Mouse (Mus musculus): ENCODE results near the gene Ppp1ca. TPM values are rescaled to one million over a fixed set of nuclear protein-coding genes. Genes with fewer than 3 reads are reported as not detected.
A peak's percentile ranks its signal among the peaks of the same experiment; 100 is the strongest.

The Ppp1ca gene
- total and polyA plus RNA-seq, 2 experiments from 2014 or later = 510 to 592 TPM

GRCm38 (mm10) chr19:4184976-4185975 is 6.6 kb upstream of the Ppp1ca start:
- no peaks in the 10 kb centered on the region for H3K27me3 ChIP-seq (ENCODE audit: insufficient read depth, low read length)
- DNase-seq (ENCODE audit: low spot score) (no peak), ATAC-seq (ENCODE audit: low FRiP score) (no peak)
- H3K36me3 ChIP-seq (ENCODE audit: insufficient read depth, low read length) = no peaks in the 10 kb centered on the region
- H3K27ac ChIP-seq (ENCODE audit: low read depth, low read length) = no peak overlapping the region
- TF ChIP-seq CTCF (IDR thresholded peaks at IDR 0.05) = no peak
- no peak overlapping the region for H3K4me2 ChIP-seq (ENCODE audit: low read depth, low read length, poor library complexity, severe bottlenecking)
- peaks cover 4% of the 10 kb centered on the region; the same call in 1 of the 2 replicates for H3K4me1 ChIP-seq (ENCODE audit: insufficient read depth, low read length)
- H3K9ac ChIP-seq (replicated peaks; ENCODE audit: low read length, poor library complexity, severe bottlenecking) = no peak overlapping the region
- WGBS = 70% methylated on average over 15 of the region's 15 CpGs
- H3K4me3 ChIP-seq (ENCODE audit: low read depth, low read length) = no peak overlapping the region
- no peaks in the 10 kb centered on the region for H3K9me3 ChIP-seq (ENCODE audit: low read length)

- ATAC-seq (ENCODE audit: low FRiP score) = no peak
- 74% methylated on average over 3 of the region's 3 CpGs for WGBS
Observed at GRCm38 (mm10) chr19:4187303-4187702, 4.6 kb upstream of the Ppp1ca start.

GRCm38 (mm10) chr19:4189051-4189620 is 2.7 kb upstream of the Ppp1ca start:
- H3K4me3 ChIP-seq (ENCODE audit: low read depth, low read length) = no peak overlapping the region
- 86% methylated on average over 12 of the region's 12 CpGs for WGBS

More at GRCm38 (mm10) chr19:4187303-4187702, 4.6 kb upstream of the Ppp1ca start:
- Histone ChIP-seq H3K4me1 (ENCODE audit: insufficient read depth, low read length) (no peaks in the 10 kb centered on the region), H3K4me2 (ENCODE audit: low read depth, low read length, poor library complexity, severe bottlenecking) (no peak overlapping the region), H3K27ac (ENCODE audit: low read depth, low read length) (no peak overlapping the region), H3K4me3 (ENCODE audit: low read depth, low read length) (no peak overlapping the region), H3K27me3 (ENCODE audit: insufficient read depth, low read length) (no peaks in the 10 kb centered on the region), H3K9me3 (ENCODE audit: low read length) (no peaks in the 10 kb centered on the region), H3K36me3 (ENCODE audit: insufficient read depth, low read length) (no peaks in the 10 kb centered on the region), H3K9ac (replicated peaks; ENCODE audit: low read length, poor library complexity, severe bottlenecking) (no peak overlapping the region)
- TF ChIP-seq CTCF (IDR thresholded peaks at IDR 0.05) = no peak
- no peak for DNase-seq (ENCODE audit: low spot score)

GRCm38 (mm10) chr19:4190831-4191334 is 982 bp upstream of the Ppp1ca start, which contains the start of gene Tbc1d10c:
TSS of gene Tbc1d10c (minus strand) at chr19:4191284.
- Histone ChIP-seq H3K36me3 (ENCODE audit: insufficient read depth, low read length) (peaks cover 20% of the 10 kb centered on the region; the same call in 1 of the 2 replicates), H3K4me3 (ENCODE audit: low read depth, low read length) (peak within 1 kb of the TSS; percentile 94), H3K4me1 (ENCODE audit: insufficient read depth, low read length) (peaks cover 10% of the 10 kb centered on the region), H3K27me3 (ENCODE audit: insufficient read depth, low read length) (no peaks in the 10 kb centered on the region), H3K27ac (ENCODE audit: low read depth, low read length) (peak within 1 kb of the TSS; percentile 94), H3K9me3 (ENCODE audit: low read length) (no peaks in the 10 kb centered on the region), H3K9ac (replicated peaks; ENCODE audit: low read length, poor library complexity, severe bottlenecking) (peak within 1 kb of the TSS; percentile 100), H3K4me2 (ENCODE audit: low read depth, low read length, poor library complexity, severe bottlenecking) (peak within 1 kb of the TSS; percentile 88)
- TF ChIP-seq CTCF (IDR thresholded peaks at IDR 0.05) = no peak
- ATAC-seq (ENCODE audit: low FRiP score) (no peak), DNase-seq (ENCODE audit: low spot score) (no peak)
- 67% methylated on average over 4 of the region's 4 CpGs for WGBS

More at GRCm38 (mm10) chr19:4189051-4189620, 2.7 kb upstream of the Ppp1ca start:
- Histone ChIP-seq H3K4me2 (ENCODE audit: low read depth, low read length, poor library complexity, severe bottlenecking) (no peak overlapping the region), H3K27ac (ENCODE audit: low read depth, low read length) (no peak overlapping the region), H3K4me1 (ENCODE audit: insufficient read depth, low read length) (peaks cover 10% of the 10 kb centered on the region), H3K27me3 (ENCODE audit: insufficient read depth, low read length) (no peaks in the 10 kb centered on the region), H3K36me3 (ENCODE audit: insufficient read depth, low read length) (peaks cover 3% of the 10 kb centered on the region; the same call in 1 of the 2 replicates), H3K9me3 (ENCODE audit: low read length) (no peaks in the 10 kb centered on the region), H3K9ac (replicated peaks; ENCODE audit: low read length, poor library complexity, severe bottlenecking) (no peak overlapping the region)
- no peak for ATAC-seq (ENCODE audit: low FRiP score)
- no peak for TF ChIP-seq CTCF (IDR thresholded peaks at IDR 0.05)
- no peak for DNase-seq (ENCODE audit: low spot score)

GRCm38 (mm10) chr19:4192251-4192985 is 553 bp downstream of the Ppp1ca start:
- peak overlapping the region; percentile 94 for H3K4me3 ChIP-seq (ENCODE audit: low read depth, low read length)
- H3K9me3 ChIP-seq (ENCODE audit: low read length) = no peaks in the 10 kb centered on the region
- H3K4me1 ChIP-seq (ENCODE audit: insufficient read depth, low read length) = peaks cover 10% of the 10 kb centered on the region
- peaks cover 36% of the 10 kb centered on the region for H3K36me3 ChIP-seq (ENCODE audit: insufficient read depth, low read length)
- peak overlapping the region; percentile 88 for H3K4me2 ChIP-seq (ENCODE audit: low read depth, low read length, poor library complexity, severe bottlenecking)
- peak; percentile 58 for DNase-seq (ENCODE audit: low spot score)
- under 1% methylated on average over 48 of the region's 52 CpGs for whole genome bisulfite sequencing
- ATAC-seq (ENCODE audit: low FRiP score) = peak; percentile 44
- H3K27me3 ChIP-seq (ENCODE audit: insufficient read depth, low read length) = no peaks in the 10 kb centered on the region
- peak overlapping the region; percentile 100 for H3K9ac ChIP-seq (replicated peaks; ENCODE audit: low read length, poor library complexity, severe bottlenecking)
- H3K27ac ChIP-seq (ENCODE audit: low read depth, low read length) = peak overlapping the region; percentile 94
- TF ChIP-seq CTCF (IDR thresholded peaks at IDR 0.05) = no peak
